Mouse (Mus musculus) erythroblast, embryonic 14.5 days (primary cell): ENCODE measurements around the gene Usp24. TPM values are rescaled to one million over a fixed set of nuclear protein-coding genes. Genes with fewer than 3 reads are reported as not detected.

Experiments
- H3K27me3 ChIP-seq: 2 replicates; pipeline ENCODE4 v1.6.1; 2012; ENCODE audit warnings: inconsistent platforms; ENCODE audit not compliant: control insufficient read depth
- H3K36me3 ChIP-seq: 2 replicates; pipeline ENCODE4 v1.6.1; 2012; ENCODE audit warnings: mild to moderate bottlenecking, inconsistent platforms; ENCODE audit not compliant: control insufficient read depth
- H3K4me1 ChIP-seq: 2 replicates; pipeline ENCODE4 v1.6.1; 2012; ENCODE audit warnings: inconsistent platforms; ENCODE audit not compliant: control insufficient read depth
- H3K4me3 ChIP-seq: replicated peaks from 2 replicates; pipeline ENCODE3; 2012; ENCODE audit warnings: moderate library complexity, mild to moderate bottlenecking, inconsistent platforms
- H3K9me3 ChIP-seq: 2 replicates; pipeline ENCODE4 v1.6.1; 2012; ENCODE audit warnings: low read length, inconsistent platforms, mixed read lengths; ENCODE audit not compliant: control insufficient read depth
- GATA1 ChIP-seq: IDR thresholded peaks from 2 replicates; pipeline ENCODE4 v1.6.1; 2012; ENCODE audit warnings: low read length, inconsistent platforms, mixed read lengths
- TAL1 ChIP-seq: IDR thresholded peaks from 3 replicates; pipeline ENCODE4 v1.6.1; 2012; ENCODE audit warnings: low read length, inconsistent platforms, mixed read lengths
- polyA plus RNA-seq: library from polyadenylated mRNA; stranded (reverse); fragments of >175 nt; gene quantifications from 2 replicates; pipeline ENCODE4 v1.2.3, GENCODE M21; 2012

Usp24 gene
- polyA plus RNA-seq, 1 experiment: 1.2 TPM

DNA sequence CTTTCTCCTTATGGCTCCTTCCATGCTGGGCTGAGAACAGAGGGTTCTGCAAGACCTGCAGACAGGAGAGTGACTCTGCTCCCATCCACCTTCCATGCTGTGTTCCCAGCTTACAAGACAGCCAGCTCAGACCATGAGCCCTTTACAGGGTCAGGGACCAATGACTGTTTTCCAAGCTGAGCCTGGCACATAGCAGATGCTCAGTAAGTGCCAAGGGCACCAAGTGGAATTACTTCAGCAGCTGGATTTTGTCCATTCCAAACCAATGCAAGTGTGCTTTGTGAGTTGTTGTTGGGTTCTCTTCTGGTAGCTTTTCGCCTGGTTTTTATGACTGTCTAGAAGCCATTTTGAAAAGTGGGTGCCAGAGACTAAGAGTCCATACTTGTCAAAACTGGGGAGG lies 167.8 kb downstream of the Usp24 start:
- TF ChIP-seq GATA1 (no peak), TAL1 (no peak)
- H3K27me3 ChIP-seq: peaks cover 10% of the 10 kb centered on the region

DNA sequence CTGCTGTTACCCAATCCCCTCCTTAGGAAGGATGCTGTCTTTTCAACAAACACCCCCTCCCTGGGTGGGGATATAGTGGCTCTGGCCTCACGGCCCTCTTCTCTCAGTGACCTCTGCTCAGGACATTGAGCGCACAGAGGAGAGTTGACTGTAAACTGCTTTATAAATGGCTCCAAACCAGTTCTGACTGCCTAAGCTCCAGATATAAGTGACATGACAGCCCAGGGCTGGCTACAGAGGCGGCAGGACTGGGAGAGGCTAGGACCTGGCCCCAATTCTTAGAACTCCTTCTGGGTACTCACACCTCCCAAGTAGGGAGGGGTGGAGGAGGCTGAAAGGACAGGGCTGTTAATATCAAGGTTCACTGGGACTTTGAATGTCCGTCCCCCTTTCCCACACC lies 174.6 kb downstream of the Usp24 start:
- H3K27me3 ChIP-seq: no peaks in the 10 kb centered on the region
- H3K4me1 ChIP-seq: no peaks in the 10 kb centered on the region

More for the DNA sequence above, 167.8 kb downstream of the Usp24 start:
- H3K4me3 ChIP-seq: no peak overlapping the region
- H3K4me1 ChIP-seq: no peaks in the 10 kb centered on the region
- no peaks in the 10 kb centered on the region for H3K9me3 ChIP-seq
- no peaks in the 10 kb centered on the region for H3K36me3 ChIP-seq

More for the DNA sequence above, 174.6 kb downstream of the Usp24 start:
- TF ChIP-seq GATA1 (no peak), TAL1 (no peak)
- Histone ChIP-seq H3K9me3 (no peaks in the 10 kb centered on the region), H3K36me3 (no peaks in the 10 kb centered on the region), H3K4me3 (no peak overlapping the region)

Other genes with a start within 250 kb of the Usp24 start
- 0.11 and 0.15 TPM in 2 replicates for gene Pcsk9, start 148.1 kb downstream of the Usp24 start, polyA plus RNA-seq
- gene Bsnd, start 176.1 kb downstream of the Usp24 start, polyA plus RNA-seq: not detected in 2 replicates
- gene Dhcr24, start 244.8 kb downstream of the Usp24 start, polyA plus RNA-seq: 0.74 and 0.81 TPM in 2 replicates